Mouse (Mus musculus) olfactory bulb, adult 2 months (tissue): ENCODE data around the gene Otop3.

Experiments
- CTCF ChIP-seq: fragments of 200-500 bp; IDR thresholded peaks from 2 replicates; pipeline ENCODE4 v1.5.1; 2012; ENCODE audit warnings: low read depth, mild to moderate bottlenecking, low read length, moderate library complexity; ENCODE audit not compliant: insufficient read depth
- POLR2A ChIP-seq: fragments of 200-500 bp; IDR thresholded peaks from 2 replicates; pipeline ENCODE4 v1.6.1; 2012; ENCODE audit warnings: mild to moderate bottlenecking, low read depth, low read length, moderate library complexity; ENCODE audit not compliant: insufficient read depth

DNA sequence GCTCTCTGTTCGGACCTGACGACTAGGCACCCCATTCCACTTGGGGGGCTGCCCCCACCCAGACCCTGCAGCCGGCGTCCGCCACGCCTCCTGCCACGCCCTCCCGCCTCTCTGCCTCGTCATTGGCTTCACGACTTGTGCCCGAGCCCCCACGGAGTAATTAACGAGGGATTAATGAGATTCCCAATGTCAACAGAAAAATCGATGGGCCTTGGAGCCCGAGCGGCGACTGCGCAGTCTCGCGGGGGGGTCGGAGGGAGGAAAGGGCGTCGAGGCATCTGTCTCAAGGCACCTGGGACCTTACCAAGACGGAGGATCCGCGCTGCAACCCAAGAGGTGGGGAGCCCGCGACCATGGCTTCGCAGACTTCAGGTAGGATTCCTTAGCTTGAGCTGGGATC lies at the start of gene Otop3:
- TF ChIP-seq CTCF (no peak), POLR2A (no peak)
